Mouse (Mus musculus): Measurements from ENCODE around the gene Cc2d2b.

Cc2d2b gene

DNA sequence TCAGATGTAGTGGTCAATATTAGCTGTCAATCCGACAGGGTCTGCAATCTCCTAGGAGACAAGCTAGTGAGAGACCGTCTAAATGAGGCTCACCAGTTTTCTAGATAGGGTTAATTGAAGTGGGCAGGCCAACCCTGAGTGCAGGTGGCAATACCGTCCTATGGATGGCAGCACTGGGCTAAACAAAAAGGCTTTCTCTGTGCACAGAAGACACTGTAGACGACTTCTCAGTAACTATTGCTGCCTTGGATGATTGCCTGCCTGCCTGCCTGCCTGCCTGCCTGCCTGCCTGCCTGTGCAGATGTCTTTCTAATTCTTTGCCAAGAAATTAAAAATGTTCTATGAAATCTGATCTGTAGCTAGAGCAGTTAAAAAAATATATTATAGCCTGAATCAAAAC is 1.9 kb upstream of the Cc2d2b start:
- in situ Hi-C loops (cut with MboI; ENCODE audit: low sequenced_read_pairs), result no loop called here

- in situ Hi-C loops (cut with MboI; ENCODE audit: low sequenced_read_pairs), result loop anchor here (25.0 kb wide), 1 partner anchor 283 kb away; the partner anchor contains the start of gene Dntt
These were observed 5.8 kb downstream of the Cc2d2b start for GRCm38 (mm10) chr19:40754311-40754710.

- in situ Hi-C loops (cut with MboI; ENCODE audit: low sequenced_read_pairs), result loop anchor here (25.0 kb wide), 1 partner anchor 277 kb away; the partner anchor contains the start of gene Dntt
These were observed 11.5 kb downstream of the Cc2d2b start for GRCm38 (mm10) chr19:40760071-40760470.

DNA sequence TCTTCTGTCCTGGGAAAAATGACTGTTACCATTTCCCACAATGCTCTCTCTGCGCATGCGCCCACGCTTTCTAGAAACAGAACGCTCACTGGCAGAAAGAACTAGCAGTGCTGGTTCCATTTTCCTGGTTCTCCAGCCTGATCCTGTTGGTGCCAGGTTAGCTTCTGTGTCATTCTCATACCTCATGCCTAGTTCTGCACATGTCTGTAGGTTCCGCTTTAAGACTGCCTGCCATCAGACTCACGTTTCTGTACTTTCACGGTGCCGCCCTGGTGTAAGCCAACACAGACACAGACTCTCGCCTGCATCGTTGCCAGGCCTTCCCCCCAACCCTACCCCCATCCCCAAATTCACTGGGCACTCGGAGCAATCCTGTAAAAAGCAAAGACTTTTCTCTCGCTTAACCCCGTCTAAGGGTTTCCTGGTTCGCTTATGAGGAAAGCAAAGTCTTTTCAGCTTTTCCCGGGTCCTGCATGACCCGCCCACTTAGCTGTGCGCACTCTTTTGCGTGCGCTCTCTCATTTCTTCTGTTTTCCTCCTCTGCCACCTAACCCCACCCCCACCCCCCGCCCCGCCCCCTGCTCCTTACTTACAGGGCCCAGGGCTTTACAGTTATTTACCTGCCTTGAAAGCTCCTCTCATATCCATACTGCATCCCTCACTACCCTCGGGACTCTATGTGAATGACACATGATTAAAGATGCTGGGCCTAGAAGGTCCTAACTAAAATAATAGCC is 13.6 kb downstream of the Cc2d2b start:
- in situ Hi-C loops (cut with MboI; ENCODE audit: low sequenced_read_pairs), result loop anchor here (25.0 kb wide), 1 partner anchor 275 kb away; the partner anchor contains the start of gene Dntt

DNA sequence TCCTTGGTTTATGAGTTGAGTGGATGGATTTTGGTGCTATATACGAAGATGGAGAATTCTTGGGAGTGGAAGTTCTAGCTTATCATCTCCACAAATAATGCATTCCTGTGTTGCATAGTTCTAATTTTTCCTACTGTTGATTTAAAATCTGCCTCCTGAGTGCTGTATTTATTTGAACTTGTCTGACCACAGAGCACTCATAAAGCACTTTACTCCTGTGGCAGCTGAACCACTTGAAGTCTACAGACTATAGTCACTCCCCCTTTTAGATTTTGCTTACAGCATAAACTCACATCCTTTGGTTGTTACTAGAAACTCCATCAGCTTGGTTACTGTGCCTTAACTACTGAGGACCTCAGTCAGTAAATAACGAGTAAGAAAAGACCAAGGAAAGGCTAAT is 18.6 kb downstream of the Cc2d2b start:
- in situ Hi-C loops (cut with MboI; ENCODE audit: low sequenced_read_pairs), result loop anchor here (25.0 kb wide), 1 partner anchor 270 kb away; the partner anchor contains the start of gene Dntt

- in situ Hi-C loops (cut with MboI; ENCODE audit: low sequenced_read_pairs), result loop anchor here (25.0 kb wide), 1 partner anchor 268 kb away; the partner anchor contains the start of gene Dntt
These were observed 20.8 kb downstream of the Cc2d2b start for GRCm38 (mm10) chr19:40769341-40769770.

GRCm38 (mm10) chr19:40788004-40788714 is 39.6 kb downstream of the Cc2d2b start:
- in situ Hi-C loops (cut with MboI; ENCODE audit: low sequenced_read_pairs), result no loop called here

DNA sequence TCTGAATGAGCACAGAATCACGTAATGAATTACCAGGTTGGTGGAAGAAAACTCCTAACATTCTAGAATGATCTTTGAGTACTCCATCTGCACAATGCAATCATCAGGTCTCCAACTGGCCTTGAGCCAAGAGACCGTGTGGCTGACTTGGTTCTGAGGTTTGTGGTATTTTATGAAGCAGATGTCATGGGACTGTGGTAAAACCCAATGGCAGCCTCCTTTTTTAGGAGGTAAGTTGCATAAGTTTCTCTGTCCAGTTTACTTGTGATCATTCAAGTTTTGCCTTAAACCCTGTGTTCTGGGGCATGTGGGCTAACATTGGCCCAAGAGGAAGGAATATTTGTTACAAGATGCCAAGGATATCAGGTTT is 40.1 kb downstream of the Cc2d2b start:
- in situ Hi-C loops (cut with MboI; ENCODE audit: low sequenced_read_pairs), result no loop called here

GRCm38 (mm10) chr19:40805176-40805737 is 56.7 kb downstream of the Cc2d2b start:
- in situ Hi-C loops (cut with MboI; ENCODE audit: low sequenced_read_pairs), result no loop called here

DNA sequence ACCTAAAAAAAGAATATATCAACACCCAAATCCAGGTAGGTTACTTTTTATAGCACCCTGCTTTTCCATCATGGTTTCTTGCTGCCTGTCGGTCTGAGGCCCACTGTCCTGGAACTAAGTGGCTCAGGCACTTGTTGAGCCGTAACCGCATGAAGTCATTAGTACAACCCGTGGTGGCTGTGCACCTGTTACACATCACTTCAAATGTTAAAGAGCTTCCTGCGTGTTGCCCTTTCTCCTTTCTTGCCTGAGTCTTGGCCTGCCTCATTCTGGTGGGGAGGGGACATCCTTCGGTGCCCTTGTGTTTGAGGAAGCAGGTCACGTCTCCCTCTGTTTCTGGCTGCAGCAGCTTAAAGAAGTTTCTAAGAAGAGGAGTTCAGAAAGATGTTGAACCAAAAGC is 61.3 kb downstream of the Cc2d2b start:
- in situ Hi-C loops (cut with MboI; ENCODE audit: low sequenced_read_pairs), result no loop called here

DNA sequence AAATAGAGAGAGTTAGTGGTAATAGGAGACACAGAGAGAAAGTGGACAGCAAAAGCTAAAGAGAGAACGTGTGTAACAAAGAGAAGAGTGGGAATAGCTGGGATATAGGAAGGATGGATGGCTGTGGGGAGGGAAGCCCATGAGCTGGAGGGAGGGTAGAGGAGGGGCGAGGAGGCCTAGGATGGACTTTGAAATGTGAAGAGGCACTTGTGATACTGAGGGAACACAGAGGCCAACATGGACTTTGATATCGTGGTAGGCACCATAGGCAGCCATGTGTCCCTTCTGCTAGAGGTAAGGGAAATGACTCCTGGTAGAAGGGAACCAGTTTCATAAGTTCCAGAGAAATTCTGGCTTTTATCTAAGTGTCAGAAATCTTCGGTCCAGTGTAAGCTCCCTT is 63.3 kb downstream of the Cc2d2b start:
- in situ Hi-C loops (cut with MboI; ENCODE audit: low sequenced_read_pairs), result no loop called here

DNA sequence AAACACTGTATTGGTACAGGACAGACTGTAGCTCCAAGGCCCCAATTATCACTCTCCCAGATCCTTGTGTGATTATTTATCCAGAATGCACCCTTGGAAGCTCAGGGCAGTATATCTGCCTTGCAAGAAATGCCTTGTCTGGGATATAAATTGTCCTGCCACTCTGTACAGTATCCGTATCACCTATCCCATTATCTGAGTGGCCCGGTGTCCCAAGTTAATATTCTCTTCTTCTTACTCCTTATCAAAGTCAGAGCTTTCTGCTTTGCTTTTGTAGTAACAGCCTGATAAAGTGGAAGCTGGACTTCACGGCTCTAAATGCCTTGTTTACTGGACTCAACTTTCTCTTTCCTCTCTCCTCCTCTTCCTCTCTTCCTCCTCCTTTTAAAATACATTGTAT is 64.2 kb downstream of the Cc2d2b start:
- in situ Hi-C loops (cut with MboI; ENCODE audit: low sequenced_read_pairs), result no loop called here

DNA sequence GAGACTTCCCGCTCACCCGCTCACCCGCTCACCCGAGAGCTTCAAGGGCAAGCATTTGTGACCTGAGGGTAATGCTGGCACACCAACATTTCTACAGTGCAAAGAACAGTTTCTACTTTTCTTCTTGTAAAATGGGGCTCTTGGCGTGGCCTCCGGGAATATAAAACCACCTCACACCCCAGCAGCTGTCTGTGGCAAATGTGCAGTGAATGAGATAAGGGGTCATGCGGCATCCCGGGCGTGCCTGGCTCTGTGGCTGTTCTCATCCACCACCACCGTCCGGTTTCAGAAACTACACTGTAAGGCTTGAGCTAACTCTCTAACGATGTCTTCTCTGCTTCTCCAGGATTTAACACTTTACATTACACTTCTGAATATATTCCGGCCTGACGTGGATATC is 64.8 kb downstream of the Cc2d2b start:
- in situ Hi-C loops (cut with MboI; ENCODE audit: low sequenced_read_pairs), result no loop called here

GRCm38 (mm10) chr19:40815645-40816183 is 67.2 kb downstream of the Cc2d2b start:
- in situ Hi-C loops (cut with MboI; ENCODE audit: low sequenced_read_pairs), result no loop called here

DNA sequence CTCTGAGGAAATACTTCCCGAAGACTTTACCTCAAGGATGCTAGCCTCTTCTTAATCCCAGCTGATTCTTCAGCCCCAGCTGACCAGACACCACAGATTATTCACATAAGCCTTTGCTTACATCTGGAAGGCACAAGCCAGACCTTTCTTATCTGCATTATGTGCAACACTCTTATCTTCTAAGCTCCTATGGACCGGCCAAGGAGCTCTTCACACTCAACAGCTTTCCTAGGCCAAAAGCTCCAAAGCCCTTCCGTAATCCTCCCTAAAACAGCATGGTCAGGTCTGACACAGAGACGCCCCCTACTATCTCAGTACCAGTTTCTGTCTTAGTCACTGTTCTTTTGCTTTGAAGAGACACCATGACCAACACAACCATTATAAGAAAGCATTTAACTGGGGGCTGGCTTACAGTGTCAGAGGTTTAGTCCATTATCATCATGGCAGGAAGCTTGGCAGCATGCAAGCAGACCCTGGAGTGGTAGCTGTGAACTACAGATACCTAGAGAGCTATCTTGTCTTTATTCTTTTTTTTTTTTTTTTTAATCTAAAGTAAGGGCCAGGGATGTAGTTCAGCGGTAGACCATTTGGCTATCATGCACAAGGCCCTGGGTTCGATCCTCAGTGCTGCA is 69.5 kb downstream of the Cc2d2b start:
- in situ Hi-C loops (cut with MboI; ENCODE audit: low sequenced_read_pairs), result no loop called here

DNA sequence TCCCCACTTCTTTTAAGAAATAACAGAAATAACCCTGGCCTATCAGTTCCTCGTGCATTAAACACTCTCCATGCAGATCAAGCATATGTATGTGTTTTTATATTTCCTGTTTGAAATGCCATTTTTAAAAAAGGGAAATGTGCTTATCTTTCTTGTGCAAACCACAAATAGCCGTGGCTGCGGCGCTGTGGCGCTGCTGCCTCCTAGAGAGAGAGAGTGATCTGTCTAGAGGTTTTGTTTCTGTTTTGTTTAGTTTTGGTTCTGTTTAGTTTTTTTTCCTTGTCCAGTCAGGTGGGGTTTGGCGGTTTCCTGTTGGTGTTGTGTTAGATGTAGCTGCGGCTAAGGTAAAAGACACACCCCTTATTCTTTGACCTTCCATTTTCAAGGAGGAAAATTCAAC is 70.2 kb downstream of the Cc2d2b start:
- in situ Hi-C loops (cut with MboI; ENCODE audit: low sequenced_read_pairs), result no loop called here

DNA sequence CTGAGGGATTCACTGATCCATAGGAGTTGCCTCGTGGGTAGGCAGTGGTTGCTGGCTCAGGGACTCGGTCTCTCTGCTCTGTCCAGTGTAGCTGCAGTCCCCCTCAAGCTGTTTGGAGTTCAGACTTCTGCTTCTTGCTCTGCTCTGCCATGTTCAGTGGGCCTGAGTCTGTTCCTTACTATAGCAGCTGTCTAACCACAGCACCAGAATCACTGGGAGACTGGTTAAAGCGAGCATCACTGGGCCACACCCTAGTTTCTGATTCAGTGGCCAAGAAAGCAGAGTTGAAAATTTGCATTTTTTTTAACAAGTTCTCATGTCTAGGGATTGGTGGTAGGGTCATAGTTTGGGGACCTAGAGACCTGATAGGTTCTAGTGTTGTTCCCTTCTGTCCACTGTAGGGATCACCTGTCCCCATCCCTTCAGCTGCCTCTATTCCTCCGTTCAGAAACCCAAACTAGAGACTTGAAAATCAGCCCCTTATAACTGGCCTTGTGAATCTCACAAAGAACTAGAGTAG is 72.8 kb downstream of the Cc2d2b start:
- in situ Hi-C loops (cut with MboI; ENCODE audit: low sequenced_read_pairs), result no loop called here

GRCm38 (mm10) chr19:40825636-40826035 is 77.1 kb downstream of the Cc2d2b start:
- in situ Hi-C loops (cut with MboI; ENCODE audit: low sequenced_read_pairs), result no loop called here

DNA sequence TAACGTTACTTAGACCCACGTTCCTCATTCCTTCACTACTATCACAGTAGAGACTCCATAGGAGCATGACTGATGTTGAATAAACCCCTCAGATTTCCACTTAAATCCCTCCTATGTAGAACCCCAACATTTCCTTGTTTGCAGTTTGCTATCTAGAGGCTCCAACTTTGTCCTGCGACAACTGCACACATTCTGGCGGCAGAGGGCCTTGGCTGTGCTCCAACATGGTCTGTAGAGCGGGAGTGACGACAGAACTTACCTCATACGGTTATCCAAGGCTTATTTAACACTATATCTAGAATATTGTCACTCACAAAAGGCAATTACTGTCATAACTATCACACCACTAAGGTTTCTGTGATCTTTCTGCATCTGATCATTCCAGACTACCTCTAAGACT is 78.2 kb downstream of the Cc2d2b start:
- in situ Hi-C loops (cut with MboI; ENCODE audit: low sequenced_read_pairs), result no loop called here

DNA sequence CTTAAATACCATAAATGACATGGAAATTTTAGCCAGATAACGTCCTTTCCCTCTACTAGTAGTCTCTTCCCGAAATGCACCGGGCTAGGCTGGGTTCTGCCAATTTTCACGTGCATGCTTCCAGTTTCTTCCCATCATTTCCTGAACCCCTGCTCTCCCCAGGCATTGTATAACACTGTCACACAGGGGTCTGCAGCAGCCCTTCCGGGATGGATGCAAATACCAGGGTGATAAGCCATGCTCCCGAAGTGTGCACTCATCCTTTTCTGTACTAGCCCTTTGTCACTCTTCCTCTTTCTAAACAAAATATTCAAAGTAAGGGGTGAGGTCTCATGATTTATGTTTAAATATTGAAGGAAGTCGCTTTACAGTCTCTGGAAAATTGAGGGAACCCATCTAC is 81.6 kb downstream of the Cc2d2b start:
- in situ Hi-C loops (cut with MboI; ENCODE audit: low sequenced_read_pairs), result no loop called here

All from CH12F3 (cell line).